Mouse (Mus musculus) kidney, embryonic 16.5 days (tissue): ENCODE measurements at regions not wholly inside any gene's neighbourhood (a gene's known extent, or its start where the extent isn't known, plus 50 kb on each side); places are given as distances from the start of the nearest gene placed in this dataset.

ENCODE experiments used
- ATAC-seq: fragments of 200-750 bp; cut with Nextera tagmentation; 2 replicates; pipeline ENCODE4 v1.8.0; 2017; ENCODE audit warnings: moderate TSS enrichment; ENCODE audit not compliant: low FRiP score, low TSS enrichment
- H3K27ac ChIP-seq: fragments of 300-500 bp; sonication (generic); 2 replicates; pipeline ENCODE4 v1.5.1; 2014; ENCODE audit warnings: low read length
- H3K27me3 ChIP-seq: fragments of 300-500 bp; sonication (generic); 2 replicates; pipeline ENCODE4 v1.6.1; 2014; ENCODE audit warnings: low read length, control low read depth, mixed read lengths; ENCODE audit not compliant: insufficient read depth
- H3K36me3 ChIP-seq: fragments of 300-500 bp; sonication (generic); 2 replicates; pipeline ENCODE4 v1.6.1; 2014; ENCODE audit warnings: low read length, control low read depth, mixed read lengths; ENCODE audit not compliant: insufficient read depth
- H3K4me1 ChIP-seq: fragments of 300-500 bp; sonication (generic); 2 replicates; pipeline ENCODE4 v1.6.1; 2014; ENCODE audit warnings: low read length, control low read depth, mixed read lengths; ENCODE audit not compliant: insufficient read depth
- H3K4me2 ChIP-seq: fragments of 300-500 bp; sonication (generic); replicated peaks from 2 replicates; pipeline ENCODE4 v1.6.1; 2014; ENCODE audit warnings: low read depth, low read length
- H3K4me3 ChIP-seq: fragments of 300-500 bp; sonication (generic); 2 replicates; pipeline ENCODE4 v1.5.1; 2014; ENCODE audit warnings: mild to moderate bottlenecking, low read length
- H3K9ac ChIP-seq: fragments of 300-500 bp; sonication (generic); replicated peaks from 2 replicates; pipeline ENCODE4 v1.6.1; 2014; ENCODE audit warnings: low read length
- H3K9me3 ChIP-seq: fragments of 300-500 bp; sonication (generic); 2 replicates; pipeline ENCODE4 v1.6.1; 2016; ENCODE audit warnings: low read length, control low read depth
- WGBS: fragments of 180-500 bp; shearing (Covaris S2); extraction: QIAGEN DNeasy Blood & Tissue Kit; methylation state at CpG from one replicate; pipeline ENCODE4 v1.1.7; 2014; 5-methylcytosine and 5-hydroxymethylcytosine counted together

DNA sequence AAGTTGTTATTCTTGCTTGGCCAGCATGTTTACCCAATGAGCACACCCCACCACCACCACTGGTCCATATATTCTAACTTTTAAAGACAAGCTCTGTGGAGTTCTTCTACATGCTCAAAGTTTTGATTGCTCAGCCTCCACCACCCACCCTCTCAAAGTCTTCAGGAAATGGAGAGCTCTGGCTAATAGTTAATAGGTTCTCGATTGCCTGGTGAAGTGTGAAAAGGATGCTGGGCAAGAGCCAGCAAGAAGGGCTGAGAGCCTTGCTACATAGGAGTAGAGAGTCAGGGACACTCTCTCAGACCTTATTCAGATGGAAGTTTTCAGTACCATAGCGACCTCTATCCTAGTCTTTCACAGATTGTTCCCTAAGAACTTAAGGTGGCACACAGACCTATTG is 199.4 kb upstream of the Pkdcc start:
- H3K4me1 ChIP-seq: peaks cover 8% of the 10 kb centered on the region
- WGBS: 55% methylated on average over 2 of the region's 2 CpGs
- H3K4me3 ChIP-seq: no peak overlapping the region
- H3K27me3 ChIP-seq: no peaks in the 10 kb centered on the region
- no peak overlapping the region for H3K4me2 ChIP-seq
- no peaks in the 10 kb centered on the region for H3K36me3 ChIP-seq
- peak; percentile 36; the same call in 1 of the 2 replicates for ATAC-seq
- H3K9ac ChIP-seq: no peak overlapping the region
- no peaks in the 10 kb centered on the region for H3K9me3 ChIP-seq
- no peak overlapping the region for H3K27ac ChIP-seq

- no peak overlapping the region for H3K4me2 ChIP-seq
- no peaks in the 10 kb centered on the region for H3K27me3 ChIP-seq
- no peaks in the 10 kb centered on the region for H3K9me3 ChIP-seq
- no peak overlapping the region for H3K27ac ChIP-seq
- H3K4me3 ChIP-seq: no peak overlapping the region
- H3K36me3 ChIP-seq: no peaks in the 10 kb centered on the region
- WGBS: 94% methylated on average over 5 of the region's 5 CpGs
- ATAC-seq: no peak
- peaks cover 13% of the 10 kb centered on the region for H3K4me1 ChIP-seq
- H3K9ac ChIP-seq: no peak overlapping the region
Observed at GRCm38 (mm10) chr17:83016936-83017335, 198.2 kb upstream of the Pkdcc start.

- H3K4me3 ChIP-seq: no peak overlapping the region
- ATAC-seq: no peak
- H3K9ac ChIP-seq: no peak overlapping the region
- no peaks in the 10 kb centered on the region for H3K36me3 ChIP-seq
- H3K4me2 ChIP-seq: no peak overlapping the region
- 65% methylated on average over 5 of the region's 5 CpGs for WGBS
- H3K27me3 ChIP-seq: no peaks in the 10 kb centered on the region
- H3K27ac ChIP-seq: peak overlapping the region; percentile 70
- no peaks in the 10 kb centered on the region for H3K9me3 ChIP-seq
- H3K4me1 ChIP-seq: peaks cover 13% of the 10 kb centered on the region
Observed at GRCm38 (mm10) chr17:83019267-83019666, 195.8 kb upstream of the Pkdcc start.

GRCm38 (mm10) chr17:83020576-83020975 is 194.5 kb upstream of the Pkdcc start:
- Histone ChIP-seq H3K4me1 (peaks cover 13% of the 10 kb centered on the region), H3K27ac (peak overlapping the region; percentile 70), H3K9me3 (no peaks in the 10 kb centered on the region), H3K9ac (no peak overlapping the region), H3K36me3 (no peaks in the 10 kb centered on the region), H3K4me2 (no peak overlapping the region), H3K27me3 (no peaks in the 10 kb centered on the region), H3K4me3 (no peak overlapping the region)
- ATAC-seq: peak; percentile 83
- 20% methylated on average over 10 of the region's 10 CpGs for WGBS

GRCm38 (mm10) chr17:83025340-83025816 is 189.7 kb upstream of the Pkdcc start:
- H3K36me3 ChIP-seq: no peaks in the 10 kb centered on the region
- no peak overlapping the region for H3K9ac ChIP-seq
- H3K4me1 ChIP-seq: peaks cover 8% of the 10 kb centered on the region
- H3K27ac ChIP-seq: no peak overlapping the region
- no peak overlapping the region for H3K4me2 ChIP-seq
- no peaks in the 10 kb centered on the region for H3K9me3 ChIP-seq
- ATAC-seq: peak; percentile 62; the same call in 1 of the 2 replicates
- H3K4me3 ChIP-seq: no peak overlapping the region
- 12% methylated on average over 5 of the region's 5 CpGs for WGBS
- no peaks in the 10 kb centered on the region for H3K27me3 ChIP-seq

DNA sequence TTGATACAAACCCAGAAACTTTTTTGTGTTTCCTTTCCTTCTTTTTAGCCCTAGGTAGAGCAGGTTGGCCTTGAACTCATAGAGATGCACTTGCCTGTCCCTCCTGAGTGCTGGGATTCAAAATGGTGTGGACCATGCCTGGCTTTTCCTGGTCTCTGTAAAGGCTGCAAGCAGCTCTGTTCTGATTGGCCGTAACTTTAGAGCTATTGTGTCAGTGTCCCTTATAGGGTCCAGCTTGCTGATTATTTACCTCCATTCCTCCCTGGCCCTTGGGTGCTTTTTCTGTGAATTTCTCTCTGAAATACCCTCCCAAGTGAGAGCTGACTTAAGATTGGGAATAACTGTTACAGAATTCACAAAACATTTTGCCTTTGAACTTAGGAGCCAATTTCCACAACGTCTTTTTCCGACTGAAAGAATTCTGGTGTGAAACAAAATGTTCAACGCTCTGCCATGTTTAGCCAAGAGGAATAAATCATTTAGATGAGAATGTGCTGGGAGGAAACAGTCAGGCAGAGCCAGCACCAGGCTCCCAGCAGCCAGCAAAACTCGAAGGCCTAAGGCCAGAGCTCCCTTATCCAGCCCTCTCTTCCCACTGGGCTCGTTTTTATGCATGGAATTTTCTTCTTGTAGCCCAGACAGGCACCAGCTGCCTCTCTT is 180.0 kb upstream of the Pkdcc start:
- H3K4me3 ChIP-seq: no peak overlapping the region
- no peak overlapping the region for H3K4me2 ChIP-seq
- H3K27me3 ChIP-seq: no peaks in the 10 kb centered on the region
- no peaks in the 10 kb centered on the region for H3K9me3 ChIP-seq
- H3K36me3 ChIP-seq: no peaks in the 10 kb centered on the region
- ATAC-seq: peak; percentile 89
- H3K4me1 ChIP-seq: peaks cover 8% of the 10 kb centered on the region; the same call in 1 of the 2 replicates
- 0 out of 2 replicates have a peak overlapping the region, but pooled peaks have one; percentile 34 for H3K9ac ChIP-seq
- peak overlapping the region; percentile 91 for H3K27ac ChIP-seq
- WGBS: 32% methylated on average over 6 of the region's 6 CpGs

GRCm38 (mm10) chr17:83035574-83035918 is 179.5 kb upstream of the Pkdcc start:
- H3K4me1 ChIP-seq: peaks cover 8% of the 10 kb centered on the region; the same call in 1 of the 2 replicates
- WGBS: 36% methylated on average over 5 of the region's 5 CpGs
- no peaks in the 10 kb centered on the region for H3K27me3 ChIP-seq
- no peaks in the 10 kb centered on the region for H3K9me3 ChIP-seq
- H3K4me3 ChIP-seq: no peak overlapping the region
- H3K9ac ChIP-seq: 0 out of 2 replicates have a peak overlapping the region, but pooled peaks have one; percentile 34
- H3K36me3 ChIP-seq: no peaks in the 10 kb centered on the region
- H3K27ac ChIP-seq: peak overlapping the region; percentile 91
- peak; percentile 88 for ATAC-seq
- H3K4me2 ChIP-seq: no peak overlapping the region

DNA sequence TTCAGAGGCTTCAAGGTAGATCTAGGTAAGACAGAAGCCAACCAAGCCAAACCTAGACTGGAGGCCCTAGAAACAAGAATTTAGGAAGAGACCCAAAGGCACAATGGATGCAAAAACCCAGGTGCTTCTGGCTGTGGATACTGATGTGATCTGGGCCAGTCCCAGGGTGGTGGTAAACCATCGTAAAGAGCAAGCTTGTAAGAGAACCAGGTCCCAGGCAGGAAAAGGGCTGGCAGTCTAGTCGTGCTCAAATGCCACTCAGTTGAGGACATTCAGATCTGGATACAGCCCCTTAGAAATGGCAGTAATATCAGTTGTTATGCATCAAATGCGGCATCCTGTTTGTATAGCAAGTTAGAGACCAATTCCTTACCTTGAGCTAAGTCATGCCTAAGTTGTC is 175.5 kb upstream of the Pkdcc start:
- no peak for ATAC-seq
- Histone ChIP-seq H3K27ac (no peak overlapping the region), H3K36me3 (no peaks in the 10 kb centered on the region), H3K4me1 (peaks cover 16% of the 10 kb centered on the region), H3K27me3 (no peaks in the 10 kb centered on the region), H3K9me3 (no peaks in the 10 kb centered on the region), H3K9ac (no peak overlapping the region), H3K4me2 (no peak overlapping the region), H3K4me3 (no peak overlapping the region)
- WGBS: 89% methylated on average over 3 of the region's 3 CpGs

GRCm38 (mm10) chr17:83044515-83044914 is 170.6 kb upstream of the Pkdcc start:
- H3K4me2 ChIP-seq: no peak overlapping the region
- peaks cover 8% of the 10 kb centered on the region for H3K4me1 ChIP-seq
- H3K27me3 ChIP-seq: no peaks in the 10 kb centered on the region
- H3K9me3 ChIP-seq: no peaks in the 10 kb centered on the region
- no peak for ATAC-seq
- H3K9ac ChIP-seq: no peak overlapping the region
- no peak overlapping the region for H3K27ac ChIP-seq
- H3K36me3 ChIP-seq: no peaks in the 10 kb centered on the region
- WGBS: 61% methylated on average over 6 of the region's 6 CpGs
- H3K4me3 ChIP-seq: no peak overlapping the region

DNA sequence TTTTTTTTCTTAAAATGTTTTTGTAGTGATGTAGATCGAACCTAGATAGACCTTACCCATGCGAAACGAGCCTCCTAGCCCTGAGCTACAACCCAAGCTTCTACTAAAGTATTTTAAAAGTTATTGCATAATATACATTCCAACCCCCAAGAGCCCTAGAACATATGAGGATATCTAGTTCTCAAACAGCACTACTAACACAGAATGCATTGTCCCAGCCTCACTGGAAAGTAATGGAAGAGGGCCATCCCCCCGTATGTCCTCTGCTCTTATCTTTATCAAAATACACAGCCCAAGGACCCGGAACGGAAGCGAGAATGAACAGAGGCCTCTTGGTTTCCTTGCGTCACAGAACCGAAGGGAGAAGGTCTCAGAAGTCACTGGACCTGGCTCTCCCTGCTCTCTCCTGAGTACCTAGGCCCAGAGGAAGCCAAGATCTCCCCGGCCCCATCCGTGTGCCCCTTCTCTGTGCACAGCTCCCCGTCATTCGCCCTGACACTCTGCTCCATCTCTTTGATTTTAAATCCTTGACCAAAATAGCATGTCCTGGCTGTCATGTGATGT is 165.0 kb upstream of the Pkdcc start:
- Histone ChIP-seq H3K36me3 (no peaks in the 10 kb centered on the region), H3K27me3 (no peaks in the 10 kb centered on the region), H3K4me3 (no peak overlapping the region), H3K9ac (no peak overlapping the region), H3K4me2 (no peak overlapping the region), H3K9me3 (no peaks in the 10 kb centered on the region), H3K4me1 (peaks cover 8% of the 10 kb centered on the region; the same call in 1 of the 2 replicates), H3K27ac (no peak overlapping the region)
- ATAC-seq: no peak
- WGBS: 70% methylated on average over 13 of the region's 13 CpGs
